Mouse (Mus musculus): Measurements from ENCODE around the gene Slc13a2.

- TF ChIP-seq GATA1 (IDR thresholded peaks at IDR 0.05; ENCODE audit: borderline replicate concordance, low read length) (no peak), FLI1 (IDR thresholded peaks at IDR 0.05; ENCODE audit: low read length) (no peak)
Observed at GRCm38 (mm10) chr11:78370389-78370788, 51.6 kb downstream of the Slc13a2 start.

All from megakaryocyte, embryonic 14.5 days (primary cell).